Mouse (Mus musculus) cerebral cortex, adult 2 months (tissue): ENCODE measurements around the gene Samd14.

ENCODE experiments used
- WGBS: fragments of 180-500 bp; shearing (Covaris S2); methylation state at CpG from one replicate; pipeline ENCODE4 v1.1.7; 2018; 5-methylcytosine and 5-hydroxymethylcytosine counted together

The Samd14 gene

DNA sequence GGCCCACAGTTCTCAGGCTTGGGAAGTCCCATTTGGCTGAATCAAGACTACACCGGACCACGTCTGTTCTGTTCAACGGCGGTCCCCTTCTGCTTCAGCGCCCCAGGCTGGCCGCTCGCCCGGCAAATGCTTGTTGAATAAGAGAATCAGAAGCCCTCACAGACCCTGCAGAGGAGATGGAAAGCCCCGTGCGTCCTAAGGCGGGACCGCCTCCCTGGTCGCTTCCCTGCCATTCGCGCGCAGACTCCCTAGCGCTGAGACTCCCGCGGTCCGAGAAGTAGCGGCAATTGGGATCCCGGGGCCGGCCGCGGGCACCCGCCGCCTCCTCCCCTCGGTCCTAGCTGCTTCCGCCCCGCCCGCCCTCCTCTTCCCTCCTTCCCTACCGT lies at the start of gene Samd14:
Gene Samd14, plus strand, starts transcription at position 251 of the 386 bp plus-strand sequence.
- under 1% methylated on average over 30 of the region's 32 CpGs for WGBS

DNA sequence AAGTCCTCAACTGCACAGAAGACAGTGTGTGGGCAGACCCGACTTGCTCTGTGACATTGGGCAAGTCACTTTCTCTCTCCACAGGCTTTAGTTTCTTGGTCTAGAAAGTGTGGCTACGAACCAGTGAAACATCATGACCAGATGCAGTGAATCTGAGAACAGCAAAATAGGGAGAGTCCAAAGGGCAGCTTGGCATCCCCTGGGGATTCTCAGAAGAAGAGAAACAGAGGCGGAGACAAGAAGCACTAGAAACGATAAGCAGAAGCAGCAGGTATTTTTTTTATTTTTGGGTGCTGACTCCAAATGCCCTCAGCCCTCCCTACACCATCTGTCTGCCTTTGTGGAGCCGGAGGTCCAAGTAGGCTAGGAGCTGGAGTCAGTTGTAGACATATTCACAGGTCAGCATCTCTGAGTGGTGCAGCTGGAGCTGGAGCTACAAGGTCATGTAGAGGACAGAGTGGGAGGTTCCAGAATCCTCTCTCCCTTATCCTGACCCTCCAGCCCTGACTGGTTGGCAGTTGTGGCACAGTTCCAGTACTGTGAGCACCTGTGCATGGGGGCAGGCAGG lies 47.1 kb upstream of the Samd14 start:
- 79% methylated on average over 5 of the region's 5 CpGs for WGBS

DNA sequence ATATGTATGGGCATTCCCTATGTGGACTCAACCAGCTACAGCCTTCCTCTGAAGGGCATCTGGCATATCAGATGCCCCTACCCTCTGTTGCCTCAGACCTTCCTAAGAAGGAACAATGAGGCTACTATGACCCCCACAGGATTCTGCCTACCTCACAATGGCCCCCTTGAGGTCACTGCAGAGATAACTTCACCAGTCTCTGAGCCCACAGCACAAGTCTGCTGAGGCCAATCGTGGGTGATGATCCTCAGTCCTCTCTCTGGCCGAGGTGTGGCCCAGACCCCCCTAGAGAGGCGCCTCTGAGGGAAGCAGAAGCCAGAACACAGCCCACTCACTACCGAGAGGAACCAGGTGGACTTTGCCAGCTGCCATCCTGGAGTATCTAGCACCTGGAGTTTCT lies 42.3 kb upstream of the Samd14 start, which contains the start of gene Hils1:
Gene Hils1, plus strand, starts transcription at position 175 of the 400 bp plus-strand sequence.
- WGBS = 58% methylated on average over 4 of the region's 4 CpGs

DNA sequence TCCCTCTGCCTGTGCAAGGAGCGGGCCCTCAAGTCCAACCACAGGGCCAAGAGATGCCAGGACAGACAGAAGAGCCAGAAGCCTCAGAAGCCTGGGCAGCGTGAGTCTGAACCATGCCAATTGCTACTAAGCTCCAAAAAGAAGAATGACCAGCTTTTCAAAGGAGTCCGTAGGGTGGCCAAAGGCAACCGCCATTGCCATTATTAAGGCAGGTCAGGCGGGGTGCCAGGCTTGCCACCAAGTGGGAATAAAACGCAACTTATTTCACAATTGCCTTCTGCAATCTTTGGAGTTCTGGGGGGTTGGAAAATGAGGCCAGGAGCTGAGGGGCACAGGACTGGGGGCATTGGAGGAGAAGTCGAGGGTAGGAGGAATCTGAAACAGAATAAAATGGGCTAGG lies 41.5 kb upstream of the Samd14 start:
- WGBS = 81% methylated on average over 7 of the region's 7 CpGs

DNA sequence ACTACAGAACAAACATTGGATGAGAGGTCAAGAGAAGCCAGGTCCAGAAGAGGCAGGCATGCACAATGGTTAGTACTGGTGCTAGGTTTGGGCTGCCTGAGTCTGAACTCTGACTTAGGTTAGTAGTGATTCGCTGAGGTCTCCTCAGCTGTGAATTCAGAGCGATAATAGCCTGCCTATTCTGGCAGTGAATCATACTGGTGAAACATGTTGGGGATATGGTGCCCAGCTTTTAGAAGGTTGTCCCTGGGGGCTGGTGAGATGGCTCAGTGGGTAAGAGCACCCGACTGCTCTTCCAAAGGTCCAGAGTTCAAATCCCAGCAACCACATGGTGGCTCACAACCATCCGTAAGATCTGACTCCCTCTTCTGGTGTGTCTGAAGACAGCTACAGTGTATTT lies 40.0 kb upstream of the Samd14 start:
- 86% methylated on average over 4 of the region's 4 CpGs for WGBS

DNA sequence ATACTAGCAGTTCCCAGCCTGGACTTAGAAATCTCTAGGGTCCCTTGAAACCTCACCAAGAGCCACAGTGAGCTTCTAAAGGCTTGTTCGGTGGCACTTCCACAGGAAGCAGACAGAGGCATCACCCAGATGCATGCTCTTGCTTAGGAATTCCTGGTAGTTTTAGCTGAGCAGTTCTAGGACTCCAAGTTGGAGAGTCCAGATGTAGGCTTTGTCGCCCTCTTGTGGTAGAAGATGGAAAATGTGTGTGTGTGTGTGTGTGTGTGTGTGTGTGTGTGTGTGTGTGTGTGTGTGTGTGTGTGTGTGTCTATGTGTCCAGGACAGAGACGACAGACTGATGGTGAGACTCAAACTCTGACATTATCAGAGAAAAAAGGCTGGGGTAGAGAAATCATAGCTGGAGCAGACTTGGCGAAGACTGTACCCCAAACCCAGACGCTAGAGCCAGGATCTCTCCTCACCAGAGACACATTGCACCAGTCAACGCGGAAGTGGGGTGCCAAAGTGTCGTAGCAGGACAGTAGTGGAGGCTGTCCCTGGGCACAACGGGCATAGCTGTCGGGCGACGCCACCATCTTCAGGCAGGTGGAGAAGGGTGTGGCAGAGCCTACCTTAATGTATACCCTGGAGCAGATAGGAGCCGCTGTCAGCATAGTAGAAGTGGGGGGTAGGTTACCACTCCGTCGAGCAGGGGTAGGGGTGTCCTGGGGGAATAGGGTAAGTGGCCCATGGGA lies 39.3 kb upstream of the Samd14 start:
- 54% methylated on average over 15 of the region's 15 CpGs for WGBS

DNA sequence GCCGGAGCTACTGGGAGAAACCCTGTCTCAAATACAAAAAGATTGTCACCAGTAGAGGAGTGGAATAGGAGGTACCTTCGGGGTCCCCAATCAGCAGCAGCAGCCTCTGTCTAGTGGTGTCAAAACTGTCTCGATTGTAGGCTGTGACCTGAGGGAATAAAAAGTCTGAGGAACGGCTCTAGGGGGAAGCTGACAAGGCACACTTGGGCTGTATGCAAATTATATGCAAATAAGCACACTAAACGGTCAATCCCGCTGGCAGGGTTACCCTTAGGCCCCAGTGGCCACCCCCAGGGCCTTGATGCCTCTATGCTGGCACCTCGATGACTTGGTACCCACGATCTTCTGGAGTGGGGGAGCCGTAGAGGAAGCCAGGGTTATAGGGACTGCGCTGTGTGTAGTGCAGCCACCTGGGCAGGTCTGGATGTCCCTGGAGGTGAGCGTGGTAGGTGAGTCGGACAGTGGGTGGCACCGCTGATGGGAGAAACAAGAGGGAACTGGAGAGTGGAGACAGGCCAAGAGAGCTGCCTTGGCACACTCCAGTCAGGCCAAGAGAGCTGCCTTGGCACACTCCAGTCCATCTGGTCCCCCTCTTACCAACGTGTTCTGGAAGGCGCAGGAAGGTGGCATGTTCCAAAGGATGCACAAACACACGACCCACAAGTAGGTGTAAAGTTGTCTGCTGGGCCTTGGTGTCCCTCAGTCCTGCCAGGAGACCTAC lies 37.6 kb upstream of the Samd14 start:
- 61% methylated on average over 16 of the region's 16 CpGs for WGBS

DNA sequence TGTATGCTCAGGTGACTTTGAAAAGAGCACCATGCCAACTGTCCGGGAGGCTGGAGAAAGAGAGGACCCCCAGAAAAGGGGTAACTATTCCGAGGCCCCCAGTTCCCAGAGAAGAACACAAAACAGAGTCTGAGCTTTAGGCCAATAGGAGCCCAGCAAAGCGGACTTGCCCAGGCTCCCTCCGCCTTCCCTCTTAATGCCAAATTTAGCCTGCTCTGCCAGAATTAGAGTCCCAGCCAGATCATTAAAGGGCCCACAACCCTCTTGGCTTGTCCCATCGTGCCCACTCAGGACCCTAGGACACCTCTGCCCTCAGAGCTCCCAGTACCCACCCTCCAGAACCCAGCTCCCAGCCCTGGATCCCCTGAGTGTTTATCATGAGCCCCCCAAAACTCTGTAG lies 36.8 kb upstream of the Samd14 start:
- WGBS = 48% methylated on average over 5 of the region's 5 CpGs

DNA sequence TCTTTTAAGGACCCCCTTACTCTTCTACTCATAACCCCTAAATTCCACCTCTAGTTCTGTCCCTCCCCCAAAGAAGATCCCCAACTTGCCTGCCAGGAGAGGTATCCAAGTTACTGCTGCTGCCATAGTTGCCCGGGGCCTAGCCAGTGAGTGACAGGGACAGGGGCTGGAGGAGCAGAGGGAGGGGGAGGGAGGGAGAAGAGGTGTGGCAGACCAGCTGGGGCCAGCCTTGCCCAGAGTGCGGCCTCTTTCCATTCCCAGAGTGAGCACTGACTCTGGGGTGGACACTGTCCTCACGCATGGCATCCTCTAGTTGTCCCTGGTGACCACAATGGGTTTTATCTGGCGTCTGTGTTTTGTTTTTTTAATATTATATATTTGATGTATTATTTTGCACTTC lies 36.4 kb upstream of the Samd14 start:
- WGBS = 71% methylated on average over 4 of the region's 4 CpGs

DNA sequence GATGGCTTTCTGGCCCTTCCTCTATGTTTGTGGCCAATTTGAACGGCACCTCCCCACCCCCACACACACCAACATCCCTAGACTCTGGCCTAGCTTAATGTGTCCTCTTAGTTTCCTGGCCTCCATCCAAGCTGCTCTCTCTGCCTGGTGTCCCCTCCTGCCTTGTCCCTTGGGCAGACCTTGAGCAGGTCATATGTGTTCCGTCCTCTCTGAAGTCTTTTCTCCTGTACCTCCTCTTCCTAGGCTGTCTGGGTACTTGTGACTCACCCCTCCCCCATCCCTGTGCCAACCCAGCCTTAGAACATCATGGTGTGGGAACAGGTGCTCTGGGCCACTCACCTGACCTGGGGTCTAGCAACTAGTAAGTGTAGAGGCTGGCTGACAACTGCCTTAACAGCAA lies 34.7 kb upstream of the Samd14 start:
- 67% methylated on average over 2 of the region's 2 CpGs for WGBS

DNA sequence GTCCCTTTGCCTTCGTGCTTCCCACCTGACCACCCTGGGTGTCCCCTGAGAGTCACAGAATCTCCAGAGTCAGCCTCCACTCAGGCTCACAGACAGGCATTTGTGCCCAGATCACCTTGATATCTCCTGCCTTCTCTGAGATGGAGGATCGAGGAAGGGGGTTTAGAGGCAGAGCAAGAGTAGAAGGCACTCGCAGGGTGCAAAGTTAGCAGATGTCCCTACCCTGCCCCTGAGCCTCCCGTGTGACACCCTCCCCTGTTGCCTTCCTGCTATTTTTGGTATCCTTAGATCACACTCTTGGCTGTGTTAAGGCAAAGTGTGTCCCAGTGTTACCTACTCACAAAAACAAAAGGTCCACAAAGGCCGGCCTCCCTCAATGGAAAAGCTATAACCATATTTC lies 33.5 kb upstream of the Samd14 start, which contains the start of gene Sgca:
Gene Sgca, minus strand, starts transcription at position 129 of the 400 bp plus-strand sequence.
- 74% methylated on average over 5 of the region's 5 CpGs for WGBS

DNA sequence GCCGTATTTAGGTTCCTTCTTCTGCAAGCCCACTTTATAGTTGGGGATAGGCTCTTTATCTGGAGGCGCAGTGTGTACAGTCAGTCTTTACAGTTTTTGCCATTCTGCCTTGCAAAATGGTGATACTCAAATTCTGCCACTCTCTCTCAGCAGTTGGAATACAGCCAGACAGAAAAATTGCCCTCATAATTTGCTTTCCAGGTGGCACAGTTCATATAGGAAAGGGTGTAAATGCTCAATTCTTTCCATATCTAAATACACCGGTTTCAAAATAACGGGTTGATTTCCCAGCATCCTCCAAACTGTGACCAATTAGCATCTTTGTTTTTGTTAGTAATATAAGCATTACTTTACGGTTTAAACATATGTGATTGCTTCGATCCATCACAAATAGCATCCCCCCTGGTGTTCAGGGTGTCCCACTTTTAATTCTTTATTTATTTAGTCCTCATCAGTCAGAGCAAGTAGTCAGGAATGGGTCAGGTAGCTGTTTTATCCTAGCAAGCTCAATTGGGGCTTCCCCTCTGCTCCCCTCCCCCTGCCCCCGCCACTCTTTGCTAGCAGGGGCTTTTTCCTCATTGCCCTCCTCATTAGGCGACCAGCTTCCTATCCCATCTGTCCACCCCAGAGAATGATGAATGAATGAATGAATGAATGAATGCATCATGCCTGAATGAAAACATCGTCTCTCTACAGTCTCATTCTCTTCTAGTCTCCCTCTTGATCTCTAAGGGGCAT lies 31.3 kb upstream of the Samd14 start:
- 31% methylated on average over 9 of the region's 9 CpGs for WGBS

DNA sequence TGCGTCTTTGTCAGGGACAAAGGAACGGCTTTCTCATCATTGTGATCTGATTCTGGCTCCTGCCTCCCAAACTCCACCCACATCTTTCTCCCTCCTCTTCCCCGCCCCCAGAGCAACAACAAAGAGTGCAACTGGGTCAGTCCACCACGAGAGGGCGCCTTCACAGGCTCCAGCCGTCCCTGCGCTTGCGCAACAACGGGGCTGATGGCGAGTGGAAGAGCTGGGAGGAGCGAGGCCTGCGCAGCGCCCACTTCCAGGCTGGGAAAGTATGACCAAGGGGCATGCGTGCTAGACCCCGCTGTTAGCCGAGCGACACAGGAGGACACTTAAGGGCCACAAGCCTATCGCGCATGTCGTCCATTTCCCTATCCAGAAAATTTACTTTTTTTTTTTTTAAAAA lies 30.7 kb upstream of the Samd14 start:
- WGBS = under 1% methylated on average over 20 of the region's 20 CpGs

DNA sequence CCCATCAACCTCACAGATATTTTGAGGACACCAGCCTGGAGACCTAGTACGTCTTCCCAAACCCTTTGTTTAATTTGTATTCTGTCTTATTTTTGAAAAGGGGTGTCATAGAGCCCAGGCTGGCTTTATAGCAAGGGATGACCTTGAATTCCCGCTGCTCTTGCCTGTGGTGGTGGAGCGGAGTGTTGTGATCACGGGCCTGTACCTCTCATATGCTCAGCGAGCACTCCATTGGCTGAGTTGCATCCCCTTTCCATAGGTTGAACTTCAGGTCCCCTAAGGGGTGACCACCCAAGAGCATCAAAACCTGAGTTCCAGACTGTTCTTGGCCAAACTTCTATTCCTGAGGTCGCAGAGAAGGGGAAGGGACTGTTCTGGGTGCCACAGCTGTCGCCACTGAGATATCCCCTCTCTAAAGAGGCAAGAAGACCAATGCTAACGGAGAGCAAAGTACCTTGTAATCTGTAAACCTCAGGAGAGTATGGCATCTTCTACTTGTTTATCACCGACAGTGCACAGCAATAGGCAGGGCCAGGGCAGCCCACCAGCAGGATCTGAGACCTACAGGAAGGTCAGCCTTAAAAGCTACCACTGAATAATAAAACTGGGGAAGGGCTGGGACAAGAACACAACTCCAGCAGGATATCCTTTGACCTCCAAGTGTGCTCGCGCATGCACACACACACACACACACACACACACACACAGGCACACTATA lies 30.1 kb upstream of the Samd14 start:
- WGBS = 68% methylated on average over 11 of the region's 11 CpGs

DNA sequence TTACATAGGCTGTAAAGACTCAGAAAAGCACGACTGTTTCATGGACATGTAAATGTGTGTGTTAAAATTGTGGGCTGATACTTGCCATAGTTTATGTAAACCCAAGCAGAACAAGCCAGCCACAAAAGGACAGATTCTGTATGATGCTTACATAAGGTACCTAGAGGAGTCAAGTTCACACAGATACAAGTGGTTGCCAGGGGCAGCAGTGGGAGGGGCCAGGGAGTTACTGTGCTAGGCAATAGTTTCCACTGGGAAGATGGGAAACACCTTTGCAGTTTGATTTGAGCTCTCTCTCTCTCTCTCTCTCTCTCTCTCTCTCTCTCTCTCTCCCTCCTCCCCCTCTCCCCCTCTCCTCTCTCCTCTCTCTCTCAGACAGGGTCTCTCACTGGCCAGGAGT lies 24.5 kb upstream of the Samd14 start:
- 17% methylated on average over 1 of the region's 1 CpGs for WGBS

DNA sequence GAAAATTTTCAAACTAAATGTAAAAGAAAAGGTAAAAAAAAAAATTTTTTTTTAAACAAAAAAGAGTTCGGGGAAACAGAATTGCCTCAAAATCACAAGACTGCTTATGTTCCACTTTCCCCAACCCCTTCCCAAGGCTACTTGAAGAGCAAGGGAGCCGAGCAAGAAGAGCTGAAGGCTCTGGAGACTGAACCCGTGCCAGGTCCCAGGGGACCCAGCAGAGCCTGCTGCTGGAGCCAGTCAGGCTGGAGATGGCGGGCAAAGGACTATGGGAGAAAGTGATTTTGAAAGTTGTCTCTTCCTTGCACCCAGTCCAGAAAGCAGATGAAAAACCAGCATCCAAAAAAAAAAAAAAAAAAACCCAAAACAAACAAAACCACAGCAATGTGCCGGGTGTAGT lies 23.9 kb upstream of the Samd14 start:
- 78% methylated on average over 5 of the region's 5 CpGs for WGBS

DNA sequence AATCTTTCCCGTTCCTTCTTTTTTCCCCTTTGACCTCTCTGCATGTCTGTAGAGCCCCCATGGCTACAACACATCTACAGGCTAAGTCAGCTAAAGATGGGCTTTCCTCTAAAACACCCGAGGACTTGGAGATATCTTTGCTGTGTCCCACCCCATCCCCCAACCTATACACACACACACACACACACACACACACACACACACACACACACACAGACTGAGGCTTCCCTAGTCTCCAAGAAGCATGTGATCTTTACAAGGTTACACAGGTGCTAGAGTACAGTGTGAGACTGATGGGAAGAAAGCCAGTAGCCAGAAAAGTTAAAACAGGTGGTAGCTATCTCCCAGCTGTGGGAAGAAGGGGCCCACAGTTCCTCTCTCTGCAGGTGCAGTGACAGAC lies 23.2 kb upstream of the Samd14 start:
- 77% methylated on average over 2 of the region's 2 CpGs for WGBS

DNA sequence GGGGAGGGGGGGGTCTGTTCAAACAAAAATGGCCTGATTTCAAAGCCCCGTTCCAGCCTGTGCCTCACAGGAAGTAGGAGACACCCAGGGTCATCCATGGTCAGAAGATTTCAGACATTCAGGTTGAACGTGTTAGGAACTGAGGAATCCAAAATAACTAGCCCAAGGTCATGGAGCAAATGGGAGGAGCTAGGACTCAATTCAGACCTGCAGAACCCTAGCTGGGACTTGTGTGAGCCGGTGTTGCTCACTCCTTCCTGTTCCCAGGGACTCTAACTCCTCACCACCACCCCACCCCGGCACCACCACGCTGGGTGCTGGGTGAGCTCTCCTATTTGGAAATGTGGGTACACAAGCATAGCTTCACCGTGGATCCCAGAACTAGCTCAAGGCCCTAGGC lies 22.3 kb upstream of the Samd14 start:
- WGBS = 51% methylated on average over 6 of the region's 6 CpGs

DNA sequence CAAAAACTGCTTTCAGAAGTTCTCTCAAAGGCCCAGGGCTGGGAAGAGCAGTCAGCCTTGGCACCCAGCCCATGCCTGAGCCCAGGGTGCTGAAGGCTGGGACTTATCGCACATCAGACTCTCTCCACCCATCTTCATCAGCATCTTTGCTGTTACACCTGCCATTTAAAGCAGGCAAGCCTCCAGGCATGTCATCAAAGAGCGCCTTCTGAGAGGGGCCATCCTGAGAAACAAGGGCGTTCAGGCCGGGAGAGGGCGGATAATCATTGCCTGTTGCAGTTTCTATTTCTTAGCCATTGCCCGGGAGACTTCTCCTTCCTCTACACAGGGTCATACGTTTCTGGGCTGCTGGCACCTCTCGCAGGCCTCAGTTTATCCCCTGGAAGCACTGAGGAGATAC lies 21.8 kb upstream of the Samd14 start:
- 74% methylated on average over 8 of the region's 8 CpGs for WGBS

DNA sequence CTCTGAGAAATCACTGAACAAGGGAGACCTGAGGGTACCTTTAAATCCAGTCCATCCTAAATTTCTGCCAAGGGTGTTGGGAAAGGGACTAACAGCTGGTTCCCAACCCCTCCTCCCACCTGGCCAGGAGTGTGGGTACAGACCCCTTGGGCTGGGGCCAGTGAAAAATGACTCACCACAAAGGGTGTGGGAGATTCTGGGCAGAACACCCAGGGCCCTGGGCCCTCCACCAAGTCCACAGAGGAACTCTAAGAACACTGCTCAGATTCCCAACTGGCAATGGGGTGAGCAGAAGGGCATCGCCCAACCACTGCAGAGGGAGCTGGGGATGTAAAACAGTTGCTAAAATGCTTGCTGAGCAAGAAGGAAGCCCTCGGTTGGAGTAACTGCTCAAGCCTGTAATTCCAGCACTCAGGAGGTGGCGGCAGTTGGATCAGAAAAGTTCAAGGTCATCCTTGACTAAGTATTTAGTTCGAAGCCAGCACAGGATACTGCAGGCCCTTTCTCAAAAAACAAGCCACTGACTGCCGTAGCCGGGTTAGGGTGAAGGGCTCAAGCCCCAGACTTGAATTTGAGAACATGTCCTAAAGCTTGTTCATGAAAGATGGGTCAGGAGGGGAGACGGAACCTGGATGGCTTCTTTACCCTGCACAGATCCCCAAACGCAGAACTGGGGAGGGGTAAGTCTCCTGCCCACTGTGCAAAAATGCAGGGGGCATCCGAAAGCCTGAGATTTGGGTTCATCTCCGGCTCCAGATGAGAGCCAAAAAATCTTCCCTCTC lies 20.7 kb upstream of the Samd14 start:
- 13% methylated on average over 10 of the region's 10 CpGs for WGBS

DNA sequence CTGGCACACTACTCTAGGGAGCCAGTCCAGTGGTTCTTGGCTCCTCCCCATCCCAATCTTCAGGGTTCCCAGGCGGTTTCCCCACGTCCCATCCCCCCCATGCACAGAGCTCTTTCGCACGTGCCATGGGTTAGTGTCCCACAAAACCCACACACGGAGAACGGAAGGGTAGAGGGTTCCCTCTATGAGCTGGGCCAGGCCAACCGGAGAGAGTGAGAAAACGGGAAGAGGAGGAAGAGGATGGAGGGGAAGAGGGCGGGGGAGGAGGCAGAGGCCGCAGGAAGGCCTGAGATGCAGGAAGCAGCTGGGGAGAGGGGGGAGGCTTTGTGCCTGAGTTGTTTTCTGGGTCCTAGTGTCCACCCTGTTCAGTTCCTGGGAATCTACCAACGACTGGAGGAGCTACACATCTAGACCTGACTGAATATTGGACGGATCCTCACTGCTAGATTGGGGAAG lies 20.1 kb upstream of the Samd14 start:
- WGBS = under 1% methylated on average over 12 of the region's 12 CpGs
